Mouse (Mus musculus) C2C12 (cell line): ENCODE measurements around the gene Klhdc10. TPM values are rescaled to one million over a fixed set of nuclear protein-coding genes. Genes with fewer than 3 reads are reported as not detected.

ENCODE experiments used
- H3K27me3 ChIP-seq: one replicate; pipeline ENCODE4 v1.6.1; 2011; ENCODE audit not compliant: control insufficient read depth, insufficient read depth, insufficient read length
- H3K36me3 ChIP-seq: one replicate; pipeline ENCODE4 v1.6.1; 2011; ENCODE audit not compliant: control insufficient read depth, insufficient read depth
- H3K4me3 ChIP-seq: one replicate; pipeline ENCODE4 v1.5.1; 2011; ENCODE audit warnings: mild to moderate bottlenecking, control low read depth; ENCODE audit not compliant: poor library complexity, insufficient read depth, severe bottlenecking
- H3K79me2 ChIP-seq: one replicate; pipeline ENCODE4 v1.6.1; 2011; ENCODE audit not compliant: control insufficient read depth, insufficient read depth
- H3K79me3 ChIP-seq: one replicate; pipeline ENCODE4 v1.6.1; 2011; ENCODE audit warnings: low read depth, control low read depth
- H3ac ChIP-seq: one replicate; pipeline ENCODE3; 2011; ENCODE audit warnings: low read depth; ENCODE audit not compliant: control insufficient read depth, insufficient read length
- CEBPB ChIP-seq: IDR thresholded peaks from one replicate; pipeline ENCODE4 v1.6.1; 2011; ENCODE audit warnings: low read depth, mild to moderate bottlenecking, control low read depth, moderate library complexity
- CTCF ChIP-seq: IDR thresholded peaks from one replicate; pipeline ENCODE4 v1.5.1; 2011; ENCODE audit not compliant: control insufficient read depth, insufficient read depth, insufficient read length
- FOSL1 ChIP-seq: IDR thresholded peaks from one replicate; pipeline ENCODE4 v1.8.0; 2011; ENCODE audit warnings: mild to moderate bottlenecking, low read length; ENCODE audit not compliant: poor library complexity, insufficient read depth, severe bottlenecking
- MAX ChIP-seq: IDR thresholded peaks from one replicate; pipeline ENCODE4 v1.6.1; 2011; ENCODE audit warnings: mild to moderate bottlenecking, control low read depth
- MYOD1 ChIP-seq: IDR thresholded peaks from one replicate; pipeline ENCODE4 v1.6.1; 2011; ENCODE audit warnings: low read depth; ENCODE audit not compliant: control insufficient read depth, insufficient read length
- MYOG ChIP-seq: IDR thresholded peaks from one replicate; pipeline ENCODE4 v1.6.1; 2011; ENCODE audit not compliant: control insufficient read depth, insufficient read length; ENCODE audit errors: extremely low read depth
- USF1 ChIP-seq: IDR thresholded peaks from one replicate; pipeline ENCODE4 v1.6.1; 2011; ENCODE audit warnings: low read depth, mild to moderate bottlenecking, control low read depth, moderate library complexity
- polyA plus RNA-seq: library from polyadenylated mRNA; unstranded; fragments of >200 nt; fragmentation: generic; extraction: Trizol; gene quantifications from one replicate; pipeline ENCODE4 v1.2.1, GENCODE M21; 2012; ENCODE audit warnings: missing spikeins

Klhdc10 gene
- polyA plus RNA-seq, 1 experiment = 33.9 TPM

- Histone ChIP-seq H3K79me2 (peaks cover 29% of the 10 kb centered on the region), H3K27me3 (no peaks in the 10 kb centered on the region), H3K4me3 (no peak overlapping the region), H3K36me3 (no peaks in the 10 kb centered on the region), H3ac (no peak overlapping the region), H3K79me3 (peaks cover 16% of the 10 kb centered on the region)
- TF ChIP-seq MYOD1 = no peak
These were observed 9.7 kb upstream of the Klhdc10 start for GRCm38 (mm10) chr6:30391996-30392395.

- Histone ChIP-seq H3K79me2 (peaks cover 34% of the 10 kb centered on the region), H3K4me3 (no peak overlapping the region), H3K36me3 (no peaks in the 10 kb centered on the region), H3K27me3 (no peaks in the 10 kb centered on the region), H3ac (no peak overlapping the region), H3K79me3 (peaks cover 18% of the 10 kb centered on the region)
- TF ChIP-seq MYOG (no peak), CEBPB (no peak), CTCF (no peak), FOSL1 (no peak), MAX (no peak), MYOD1 (no peak), USF1 (no peak)
These were observed 1.5 kb upstream of the Klhdc10 start for GRCm38 (mm10) chr6:30400146-30400545.

GRCm38 (mm10) chr6:30400716-30401115 lies 952 bp upstream of the Klhdc10 start:
- peaks cover 39% of the 10 kb centered on the region for H3K79me2 ChIP-seq

GRCm38 (mm10) chr6:30402091-30402491 lies 423 bp downstream of the Klhdc10 start:
- H3K27me3 ChIP-seq = no peaks in the 10 kb centered on the region
- H3K36me3 ChIP-seq = no peaks in the 10 kb centered on the region
- TF ChIP-seq FOSL1 = no peak
- H3K4me3 ChIP-seq = peak overlapping the region; percentile 92
- H3K79me3 ChIP-seq = peaks cover 32% of the 10 kb centered on the region
- peak overlapping the region; percentile 95 for H3ac ChIP-seq
- peaks cover 53% of the 10 kb centered on the region for H3K79me2 ChIP-seq

More at GRCm38 (mm10) chr6:30400716-30401115, 952 bp upstream of the Klhdc10 start:
- Histone ChIP-seq H3K36me3 (no peaks in the 10 kb centered on the region), H3K27me3 (no peaks in the 10 kb centered on the region), H3K79me3 (peaks cover 23% of the 10 kb centered on the region), H3ac (no peak overlapping the region), H3K4me3 (peak overlapping the region; percentile 92)
- TF ChIP-seq CTCF = no peak
- TF ChIP-seq CEBPB = no peak
- no peak for TF ChIP-seq FOSL1
- TF ChIP-seq MAX = no peak
- no peak for TF ChIP-seq USF1
- no peak for TF ChIP-seq MYOG

GRCm38 (mm10) chr6:30403465-30403864 lies 1.8 kb downstream of the Klhdc10 start:
- peaks cover 41% of the 10 kb centered on the region for H3K79me3 ChIP-seq
- no peaks in the 10 kb centered on the region for H3K36me3 ChIP-seq
- no peak overlapping the region for H3ac ChIP-seq
- peaks cover 67% of the 10 kb centered on the region for H3K79me2 ChIP-seq
- no peak overlapping the region for H3K4me3 ChIP-seq
- H3K27me3 ChIP-seq = no peaks in the 10 kb centered on the region
- peak; percentile 60 for TF ChIP-seq CTCF
- TF ChIP-seq MYOD1 = no peak

- no peak overlapping the region for H3ac ChIP-seq
- no peak for TF ChIP-seq MYOD1
- peaks cover 44% of the 10 kb centered on the region for H3K79me3 ChIP-seq
- H3K36me3 ChIP-seq = no peaks in the 10 kb centered on the region
- H3K4me3 ChIP-seq = no peak overlapping the region
- H3K79me2 ChIP-seq = peaks cover 79% of the 10 kb centered on the region
- H3K27me3 ChIP-seq = no peaks in the 10 kb centered on the region
These were observed 3.0 kb downstream of the Klhdc10 start for GRCm38 (mm10) chr6:30404671-30405070.

- Histone ChIP-seq H3K79me2 (peaks cover 97% of the 10 kb centered on the region), H3K4me3 (no peak overlapping the region), H3K36me3 (no peaks in the 10 kb centered on the region), H3K27me3 (no peaks in the 10 kb centered on the region), H3ac (no peak overlapping the region), H3K79me3 (peaks cover 45% of the 10 kb centered on the region)
- TF ChIP-seq MYOG (no peak), MAX (no peak), USF1 (no peak), CEBPB (no peak), FOSL1 (no peak), CTCF (no peak), MYOD1 (no peak)
These were observed 6.6 kb downstream of the Klhdc10 start for GRCm38 (mm10) chr6:30408276-30408675.
